Mouse (Mus musculus) heart, adult 2 months (tissue): ENCODE measurements around the gene Fhit.

ENCODE experiments used
- CTCF ChIP-seq: fragments of 200-600 bp; IDR thresholded peaks from 2 replicates; pipeline ENCODE4 v1.8.1; 2022; ENCODE audit warnings: antibody characterized with exemption, mild to moderate bottlenecking, moderate library complexity
- EP300 ChIP-seq: fragments of 200-500 bp; IDR thresholded peaks from 2 replicates; pipeline ENCODE4 v1.6.1; 2011; ENCODE audit warnings: low read depth, low read length, control low read depth; ENCODE audit not compliant: insufficient read depth
- POLR2A ChIP-seq: fragments of 200-500 bp; IDR thresholded peaks from 2 replicates; pipeline ENCODE4 v1.6.1; 2011; ENCODE audit warnings: mild to moderate bottlenecking, low read depth, low read length, control low read depth; ENCODE audit not compliant: insufficient read depth

- TF ChIP-seq CTCF (no peak), EP300 (no peak), POLR2A (no peak)
Measured at GRCm38 (mm10) chr14:10205290-10205689, 956.5 kb downstream of the Fhit start.
